Mouse (Mus musculus) central nervous system, embryonic 18 days (tissue): Measurements from ENCODE around the gene Olfr697. TPM values are rescaled to one million over a fixed set of nuclear protein-coding genes. Genes with fewer than 3 reads are reported as not detected.

ENCODE experiments used
- polyA plus RNA-seq: library from polyadenylated mRNA; depleted of rRNA; stranded (reverse); fragments of >200 nt; gene quantifications from 2 replicates; pipeline ENCODE4 v1.2.3, GENCODE M21; 2012; rRNA removed

Gene Olfr697
- polyA plus RNA-seq = not detected in 2 replicates

GRCm38 (mm10) chr7:106742343-106742742, at the start of gene Olfr697:
TSS of gene Olfr697 (minus strand) at chr7:106742443.

GRCm38 (mm10) chr7:106755297-106755696, 13.1 kb upstream of the Olfr697 start, which contains the start of gene Olfr698:
TSS of gene Olfr698 (minus strand) at chr7:106755397.

GRCm38 (mm10) chr7:106716296-106716695, 25.9 kb downstream of the Olfr697 start, which contains the start of gene Olfr695:
TSS of gene Olfr695 (minus strand) at chr7:106716396.

GRCm38 (mm10) chr7:106691714-106692113, 50.5 kb downstream of the Olfr697 start, which contains the start of gene Olfr694:
TSS of gene Olfr694 (minus strand) at chr7:106691814.

Other genes starting within 250 kb of the Olfr697 start
- gene Olfr693, start 61.9 kb downstream of the Olfr697 start, polyA plus RNA-seq = not detected in 2 replicates
- not detected in 2 replicates for gene Olfr694, start 50.6 kb downstream of the Olfr697 start, polyA plus RNA-seq
- not detected in 2 replicates for gene Olfr695, start 26.0 kb downstream of the Olfr697 start, polyA plus RNA-seq
- gene Olfr698, start 13.0 kb upstream of the Olfr697 start, polyA plus RNA-seq = not detected in 2 replicates
- not detected in 2 replicates for gene Olfr699, start 50.8 kb upstream of the Olfr697 start, polyA plus RNA-seq
- not detected in 2 replicates for gene Olfr700, start 66.4 kb upstream of the Olfr697 start, polyA plus RNA-seq
- not detected in 2 replicates for gene Olfr701, start 71.7 kb upstream of the Olfr697 start, polyA plus RNA-seq
- gene Olfr702, start 91.5 kb upstream of the Olfr697 start, polyA plus RNA-seq = not detected in 2 replicates
- gene Olfr703, start 100.9 kb upstream of the Olfr697 start, polyA plus RNA-seq = 0.05 TPM in 1 of 2 replicates, not detected in the other
- not detected in 2 replicates for gene Olfr704, start 120.7 kb upstream of the Olfr697 start, polyA plus RNA-seq
- not detected in 2 replicates for gene Olfr705, start 134.4 kb upstream of the Olfr697 start, polyA plus RNA-seq
- not detected in 2 replicates for gene Olfr706, start 145.7 kb upstream of the Olfr697 start, polyA plus RNA-seq
- not detected in 2 replicates for gene Olfr707, start 158.8 kb upstream of the Olfr697 start, polyA plus RNA-seq
- not detected in 2 replicates for gene Olfr1532-ps1, start 165.6 kb upstream of the Olfr697 start, polyA plus RNA-seq
- gene Olfr709-ps1, start 189.8 kb upstream of the Olfr697 start, polyA plus RNA-seq = not detected in 2 replicates
- gene Olfr710, start 205.9 kb upstream of the Olfr697 start, polyA plus RNA-seq = not detected in 2 replicates
- not detected in 2 replicates for gene Olfr6, start 221.5 kb upstream of the Olfr697 start, polyA plus RNA-seq
- not detected in 2 replicates for gene Olfr711, start 233.0 kb upstream of the Olfr697 start, polyA plus RNA-seq